Mouse (Mus musculus): ENCODE measurements around the gene Spock1.
"Not testable (repeated sequence)": the region's sequence is repeated elsewhere in the genome, so short reads cannot be mapped to it uniquely, and the experiment has no call there.

DNA sequence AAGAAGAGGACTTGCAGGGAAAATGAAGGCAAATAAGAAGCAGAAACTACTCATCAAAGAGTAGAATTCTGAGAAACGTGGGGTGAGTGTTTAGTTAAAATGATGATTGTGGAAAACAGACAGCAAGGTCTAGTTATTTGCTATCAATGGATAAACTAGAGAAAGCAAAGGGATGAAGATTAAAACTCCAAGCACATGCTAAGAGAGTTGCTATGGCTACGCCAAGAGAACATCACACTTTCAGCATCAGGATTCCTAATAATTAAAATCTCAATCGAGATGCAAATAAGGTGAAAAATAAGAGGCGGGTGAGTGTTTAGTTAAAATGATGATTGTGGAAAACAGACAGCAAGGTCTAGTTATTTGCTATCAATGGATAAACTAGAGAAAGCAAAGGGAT lies 437.2 kb downstream of the Spock1 start:
- not testable (repeated sequence) for TF ChIP-seq CTCF (conservative IDR thresholded peaks at IDR 0.05; ENCODE audit: low read length); POU5F1 (IDR thresholded peaks at IDR 0.05; ENCODE audit: borderline replicate concordance, low read length); NANOG (IDR thresholded peaks at IDR 0.05; ENCODE audit: borderline replicate concordance, low read length)
